Mouse (Mus musculus) natural killer cell, adult 2 months (primary cell): ENCODE results near the gene Ttc30b.
"Not testable (repeated sequence)": the region's sequence is repeated elsewhere in the genome, so short reads cannot be mapped to it uniquely, and the experiment has no call there.

Source experiments
- DNase-seq, 2 experiments: peaks; one replicate each; pipeline ENCODE4 v3.0.0; 2022; ENCODE audit warnings: low spot score in 2 of 2

Ttc30b gene

DNA sequence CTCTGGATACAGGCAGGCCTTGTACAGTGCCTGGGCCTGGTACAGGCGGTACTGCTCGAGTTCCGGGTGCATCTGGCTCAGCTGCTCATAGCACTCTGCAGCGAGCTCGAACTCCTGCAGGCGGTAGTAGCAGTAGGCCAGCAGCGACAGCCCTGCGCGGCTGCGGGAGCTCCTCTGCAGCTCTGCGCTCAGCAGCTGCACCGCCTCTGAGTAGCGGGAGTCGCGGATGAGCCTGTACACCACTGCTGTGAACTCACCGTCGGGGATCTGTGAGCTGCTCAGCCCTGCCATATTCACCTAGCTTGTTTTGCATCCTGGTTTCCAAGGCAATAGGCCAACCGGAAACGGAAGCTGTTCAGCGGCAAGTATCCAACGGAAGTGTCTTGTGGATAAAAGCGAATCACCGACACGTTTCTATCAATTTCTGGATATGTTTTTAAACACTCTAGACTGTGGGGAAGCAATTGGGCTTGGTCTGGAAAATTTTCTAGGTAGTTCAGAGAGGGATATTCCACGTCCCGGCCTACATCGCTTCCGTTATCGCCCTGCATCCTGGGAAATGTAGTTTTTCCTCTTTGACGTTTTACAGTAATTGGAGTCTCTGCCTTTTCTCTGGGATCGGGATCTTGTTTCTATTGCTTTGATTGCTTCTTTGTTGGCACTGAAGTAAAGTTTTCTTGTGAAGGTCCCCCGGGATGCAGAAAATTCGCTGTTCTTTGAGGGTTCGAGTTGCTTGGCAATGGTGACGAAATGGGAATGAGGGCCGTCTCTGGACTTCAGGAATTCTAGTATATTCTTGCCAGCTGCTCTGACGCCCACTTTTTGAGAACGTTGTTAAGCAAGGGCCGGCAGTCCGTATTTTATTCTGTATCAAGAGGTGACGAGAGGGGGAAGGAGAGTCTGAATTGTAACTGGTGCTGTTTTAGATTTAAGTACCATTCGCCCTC, at the start of gene Ttc30b:
Gene Ttc30b, minus strand, starts transcription at position 469 of the 947 bp plus-strand sequence.
- peak; percentile 72 for DNase-seq

DNA sequence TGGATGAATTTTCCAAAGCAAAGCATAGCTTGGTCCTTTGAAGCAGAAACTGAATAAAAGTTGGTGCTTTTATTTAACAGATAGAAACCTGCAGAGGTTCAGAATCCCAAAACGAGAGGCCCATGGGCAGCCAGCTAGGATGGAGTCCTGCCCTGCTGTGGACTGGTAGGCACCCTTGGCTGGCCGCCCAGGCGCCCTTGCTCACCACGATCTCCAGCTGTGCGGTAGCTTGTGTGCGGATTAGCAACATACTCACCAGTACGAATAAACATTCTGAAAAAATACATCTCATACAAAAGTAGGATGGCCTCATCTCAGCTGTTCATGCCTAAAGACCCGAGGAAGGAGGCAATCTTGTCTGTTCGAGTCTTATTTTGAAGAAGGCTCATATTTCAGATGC, 49.4 kb upstream of the Ttc30b start:
- no peak for DNase-seq

DNA sequence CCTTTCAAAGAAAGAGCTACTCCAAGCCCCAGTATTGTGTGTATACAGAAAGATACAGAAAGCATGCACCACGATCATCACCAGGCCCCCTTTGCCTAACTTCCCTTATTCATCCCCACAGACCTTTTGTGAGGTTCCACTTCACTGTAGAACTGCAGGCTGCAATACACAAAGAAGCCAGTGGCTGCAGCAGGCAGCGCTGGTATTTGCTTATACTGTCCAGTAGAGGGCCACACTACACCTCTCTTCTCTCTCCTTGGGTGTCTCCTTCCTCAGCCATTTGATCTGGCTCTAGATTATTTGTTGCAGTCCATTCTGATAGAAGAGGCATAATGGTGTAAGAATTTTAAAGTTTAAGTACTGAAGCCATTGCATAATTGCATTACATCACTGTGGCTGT, 46.7 kb upstream of the Ttc30b start:
- DNase-seq, result peak; percentile 42 to 58

DNA sequence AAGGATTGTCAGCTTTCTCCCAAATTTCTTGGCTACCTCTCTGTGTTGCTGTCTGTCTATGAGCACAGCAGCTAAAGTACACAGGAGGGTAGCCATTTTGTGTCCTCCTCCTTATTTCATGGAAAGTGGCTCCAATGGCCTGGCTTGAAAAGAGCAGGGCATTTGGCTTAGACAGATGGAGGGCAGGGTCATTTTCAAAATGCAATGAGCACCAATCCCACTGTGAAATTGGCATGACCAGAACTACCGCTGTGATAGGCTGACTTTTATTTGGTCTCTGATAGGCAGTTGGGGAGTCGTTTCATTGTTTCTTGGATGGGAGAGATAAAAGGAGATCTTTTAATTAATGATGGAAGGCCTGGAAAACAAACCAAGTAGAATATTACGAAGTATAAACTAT, 45.5 kb upstream of the Ttc30b start:
- DNase-seq, result no peak

DNA sequence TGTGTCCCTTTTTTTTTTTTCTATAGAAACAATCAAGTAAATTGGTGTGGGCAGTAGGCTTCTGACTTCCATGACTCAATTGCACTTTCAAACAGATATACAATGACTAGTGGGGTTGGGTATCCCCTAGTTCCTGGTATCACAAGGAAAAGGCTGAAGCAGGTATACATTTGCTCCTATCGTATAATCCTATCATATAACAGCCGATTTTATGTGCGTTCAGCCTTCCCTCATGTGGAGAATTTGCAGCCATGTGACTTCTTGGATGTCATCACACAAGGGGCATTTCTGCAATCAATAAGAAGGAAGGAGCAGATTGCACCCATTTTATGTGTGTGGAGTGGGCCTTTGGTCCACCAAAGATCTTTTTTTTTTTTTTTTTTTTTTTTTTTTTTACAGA, 44.7 kb upstream of the Ttc30b start:
- no peak for DNase-seq

DNA sequence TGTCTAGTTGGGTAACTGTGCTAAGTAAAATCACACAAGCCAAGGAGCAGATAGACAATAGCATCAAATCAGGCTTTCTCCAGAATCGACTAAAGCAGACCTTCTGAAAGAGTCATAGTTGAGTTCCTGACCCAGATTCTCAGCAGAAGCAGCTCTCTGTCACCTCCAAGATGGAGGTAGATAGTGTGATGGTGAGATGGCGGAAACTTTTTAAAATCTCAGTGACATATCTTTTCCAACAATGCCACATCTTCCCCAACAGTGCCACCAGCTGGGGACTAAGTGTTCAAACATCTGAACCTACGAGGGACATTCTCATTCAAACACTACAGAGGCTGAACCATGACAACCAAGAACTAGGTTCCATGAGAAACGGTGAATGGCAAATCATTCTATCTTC, 44.2 kb upstream of the Ttc30b start:
- no peak for DNase-seq

DNA sequence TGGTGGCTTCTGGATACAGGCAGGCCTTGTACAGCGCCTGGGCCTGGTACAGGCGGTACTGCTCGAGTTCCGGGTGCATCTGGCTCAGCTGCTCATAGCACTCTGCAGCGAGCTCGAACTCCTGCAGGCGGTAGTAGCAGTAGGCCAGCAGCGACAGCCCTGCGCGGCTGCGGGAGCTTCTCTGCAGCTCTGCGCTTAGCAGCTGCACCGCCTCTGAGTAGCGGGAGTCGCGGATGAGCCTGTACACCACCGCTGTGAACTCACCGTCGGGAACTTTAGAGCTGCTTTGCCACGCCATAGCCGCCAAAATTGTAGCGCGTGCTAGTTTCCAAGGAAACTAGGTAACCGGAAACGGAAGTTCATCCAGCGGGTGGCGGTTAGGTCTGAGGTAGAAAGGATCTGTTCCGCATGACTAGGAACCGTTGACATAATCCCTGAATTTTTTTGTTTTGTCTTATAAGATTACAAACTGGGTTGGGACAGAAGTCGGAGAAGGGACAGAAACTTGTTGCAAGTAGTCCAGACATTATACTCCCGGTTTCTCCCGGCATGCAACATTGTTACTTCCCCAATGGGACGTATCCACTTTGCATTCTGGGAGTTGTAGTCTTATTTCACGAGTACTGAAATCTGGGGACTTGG, 43.2 kb upstream of the Ttc30b start, which contains the start of gene Ttc30a1:
Gene Ttc30a1, minus strand, starts transcription at position 528 of the 642 bp plus-strand sequence.
- DNase-seq, result peak; percentile 62

DNA sequence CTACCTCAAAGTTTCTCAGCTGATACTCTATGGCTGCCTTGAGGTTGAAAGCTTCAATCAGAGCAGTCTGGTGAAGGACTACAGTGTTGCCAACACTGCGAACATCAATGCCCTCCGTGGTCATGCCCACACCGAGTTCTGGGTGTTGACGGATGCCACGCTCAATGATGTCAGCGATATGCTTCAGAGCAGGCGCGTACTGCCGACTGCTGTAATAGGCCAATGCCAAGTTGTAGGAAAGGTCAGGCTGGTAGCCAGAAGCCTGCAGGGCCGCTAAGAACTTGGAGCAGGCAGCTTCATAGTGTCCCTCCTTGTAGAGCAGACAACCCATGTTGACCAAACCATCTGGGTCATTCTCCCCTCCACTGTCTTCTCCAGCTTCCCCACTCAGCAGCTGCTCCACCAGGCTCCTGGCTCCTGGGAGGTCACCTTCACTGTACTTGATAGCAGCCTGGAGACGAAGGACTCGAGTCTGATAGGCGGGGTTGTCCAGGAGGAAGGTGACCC, 42.6 kb upstream of the Ttc30b start:
- DNase-seq, result not testable (repeated sequence)

DNA sequence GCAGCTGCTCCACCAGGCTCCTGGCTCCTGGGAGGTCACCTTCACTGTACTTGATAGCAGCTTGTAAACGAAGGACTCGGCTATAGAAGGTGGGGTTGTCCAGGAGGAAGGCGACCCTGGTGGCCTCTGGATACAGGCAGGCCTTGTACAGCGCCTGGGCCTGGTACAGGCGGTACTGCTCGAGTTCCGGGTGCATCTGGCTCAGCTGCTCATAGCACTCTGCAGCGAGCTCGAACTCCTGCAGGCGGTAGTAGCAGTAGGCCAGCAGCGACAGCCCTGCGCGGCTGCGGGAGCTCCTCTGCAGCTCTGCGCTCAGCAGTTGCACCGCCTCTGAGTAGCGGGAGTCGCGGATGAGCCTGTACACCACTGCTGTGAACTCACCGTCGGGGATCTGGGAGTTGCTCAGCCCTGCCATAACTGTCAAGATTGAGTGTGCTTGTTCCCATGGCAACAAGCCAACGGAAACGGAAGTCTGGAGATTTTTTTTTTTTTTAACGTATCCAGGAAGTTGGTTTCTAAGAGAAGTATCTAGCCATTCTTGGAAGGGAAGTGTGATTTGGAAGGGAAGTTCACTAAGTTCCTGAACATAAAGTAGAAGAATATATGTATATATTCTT, 39.5 kb upstream of the Ttc30b start, which contains the start of gene Ttc30a2:
Gene Ttc30a2, minus strand, starts transcription at position 419 of the 617 bp plus-strand sequence.
- DNase-seq, result peak; percentile 28 to 29

DNA sequence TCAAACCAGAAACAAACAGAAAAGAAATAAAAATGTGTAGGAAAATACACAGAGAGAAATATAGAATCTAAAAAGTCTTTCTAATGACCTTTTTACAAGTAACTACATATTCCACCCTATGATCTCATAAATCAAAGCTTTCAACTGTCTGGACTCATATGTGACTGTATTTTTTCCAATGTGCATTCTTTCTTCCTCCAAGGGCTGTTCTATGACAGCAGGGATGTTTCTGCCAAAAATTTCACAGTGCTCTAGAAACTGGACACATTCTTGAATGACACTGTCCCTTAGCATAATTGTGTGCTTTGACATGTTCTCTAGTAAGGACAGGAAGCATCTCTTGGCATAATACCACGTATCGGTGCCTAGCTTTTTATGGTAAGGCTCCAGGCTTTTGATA, 37.7 kb upstream of the Ttc30b start:
- not testable (repeated sequence) for DNase-seq

DNA sequence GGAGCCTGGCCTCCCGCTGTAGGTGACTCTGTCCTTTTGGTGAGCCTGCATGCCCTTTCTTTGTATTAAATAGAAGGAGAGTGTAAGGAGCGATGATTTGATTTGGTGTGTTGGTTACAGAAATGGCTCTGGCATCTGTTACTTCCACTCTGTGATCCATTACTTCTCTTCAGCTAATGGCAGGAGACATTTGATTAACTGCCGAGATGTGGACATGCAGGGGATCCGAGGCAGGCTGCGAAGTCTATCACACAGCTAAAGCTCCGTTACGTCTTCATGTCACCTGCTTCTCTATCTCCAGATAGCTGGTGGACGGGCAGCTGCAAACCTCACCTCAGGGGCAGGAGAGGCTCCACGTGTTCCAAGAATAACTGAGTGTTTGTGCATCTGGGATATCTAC, 35.7 kb upstream of the Ttc30b start:
- DNase-seq, result no peak

DNA sequence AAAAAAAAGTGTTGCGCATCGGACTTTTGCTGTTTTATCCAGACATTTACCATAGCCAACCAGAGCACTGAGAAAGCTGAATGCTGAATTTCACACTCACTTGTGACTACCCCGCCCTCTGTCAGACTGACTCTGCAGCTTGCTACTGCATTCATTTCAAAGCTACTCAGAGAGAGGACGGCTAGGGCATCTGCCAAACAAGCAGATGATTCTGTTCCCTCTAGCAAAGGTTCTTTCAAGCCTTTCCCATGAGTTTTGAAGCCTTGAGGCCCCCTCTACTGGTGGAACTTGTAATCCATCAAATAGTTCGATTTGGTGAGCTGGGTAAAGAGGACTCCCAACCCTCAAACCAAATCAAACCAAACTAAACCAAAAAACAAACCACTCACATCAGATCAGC, 26.6 kb upstream of the Ttc30b start:
- peak; percentile 28 to 42 for DNase-seq

DNA sequence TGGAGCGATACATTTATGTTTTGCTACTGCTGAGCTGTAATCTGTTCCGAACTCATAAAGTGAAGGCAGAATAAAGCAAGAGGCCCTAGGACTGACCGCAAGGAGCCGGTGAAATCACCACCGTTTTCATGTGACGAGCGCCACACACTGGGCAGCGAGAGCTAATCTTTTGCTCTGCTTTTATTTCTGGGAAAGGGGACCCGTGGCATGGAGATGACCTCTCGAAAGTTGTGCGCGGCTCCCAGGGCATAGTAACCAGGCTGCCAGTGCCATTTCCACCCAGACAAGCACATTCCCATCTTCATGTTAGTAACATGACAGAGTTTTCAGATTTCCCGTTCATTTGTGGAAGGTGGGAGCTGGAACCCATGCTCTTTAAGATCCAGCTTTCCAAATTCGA, 26.1 kb upstream of the Ttc30b start:
- DNase-seq, result peak; percentile 20 to 22

DNA sequence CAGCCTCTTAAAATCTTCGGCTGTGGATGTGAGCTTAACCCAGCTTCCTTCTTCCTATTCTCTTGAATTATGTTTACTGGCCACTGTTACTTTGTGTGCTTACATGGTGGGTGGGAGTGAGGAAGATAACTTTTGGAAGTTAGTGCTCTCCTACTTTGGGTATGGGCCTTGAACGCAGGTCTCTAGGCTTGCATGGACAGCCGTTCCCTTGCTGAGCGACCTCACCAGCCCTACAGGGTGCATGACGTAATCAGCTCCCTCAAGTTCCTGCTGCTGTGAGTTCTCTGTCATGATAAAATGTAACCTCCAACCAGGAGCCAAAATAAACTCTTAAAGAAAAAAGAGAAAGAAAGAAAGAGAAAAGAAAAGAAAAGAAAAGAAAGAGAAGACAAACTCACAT, 25.7 kb upstream of the Ttc30b start:
- no peak for DNase-seq

DNA sequence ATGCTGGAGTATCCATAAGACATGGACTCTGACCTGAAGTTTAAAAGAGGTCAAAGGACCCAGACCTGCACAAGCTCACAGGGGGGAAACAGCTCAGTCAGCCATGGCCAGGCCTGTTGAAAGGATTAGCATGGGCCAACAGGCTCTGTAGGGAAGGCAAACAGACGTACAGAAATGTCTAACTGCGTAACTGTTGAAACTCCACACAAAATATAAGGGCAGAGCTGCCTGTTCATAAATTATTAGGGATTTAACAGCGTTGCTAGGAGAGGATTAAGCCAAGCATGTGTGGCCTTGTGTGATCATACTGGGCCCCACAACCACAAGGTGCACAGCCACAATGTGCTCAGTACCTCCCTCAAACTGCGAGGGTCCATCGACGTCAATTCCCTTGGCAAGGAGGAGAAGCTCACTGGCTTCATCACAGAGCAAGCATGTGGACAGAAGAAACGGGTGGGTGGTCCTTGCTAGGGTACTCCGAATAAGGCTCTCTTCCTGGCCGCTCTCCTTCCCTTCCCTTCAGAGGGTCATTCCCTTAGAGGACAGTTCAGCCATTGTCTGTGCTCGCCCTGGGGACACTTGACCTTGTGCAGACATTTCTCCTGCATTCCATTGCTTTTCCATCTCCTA, 24.9 kb upstream of the Ttc30b start:
- no peak for DNase-seq

DNA sequence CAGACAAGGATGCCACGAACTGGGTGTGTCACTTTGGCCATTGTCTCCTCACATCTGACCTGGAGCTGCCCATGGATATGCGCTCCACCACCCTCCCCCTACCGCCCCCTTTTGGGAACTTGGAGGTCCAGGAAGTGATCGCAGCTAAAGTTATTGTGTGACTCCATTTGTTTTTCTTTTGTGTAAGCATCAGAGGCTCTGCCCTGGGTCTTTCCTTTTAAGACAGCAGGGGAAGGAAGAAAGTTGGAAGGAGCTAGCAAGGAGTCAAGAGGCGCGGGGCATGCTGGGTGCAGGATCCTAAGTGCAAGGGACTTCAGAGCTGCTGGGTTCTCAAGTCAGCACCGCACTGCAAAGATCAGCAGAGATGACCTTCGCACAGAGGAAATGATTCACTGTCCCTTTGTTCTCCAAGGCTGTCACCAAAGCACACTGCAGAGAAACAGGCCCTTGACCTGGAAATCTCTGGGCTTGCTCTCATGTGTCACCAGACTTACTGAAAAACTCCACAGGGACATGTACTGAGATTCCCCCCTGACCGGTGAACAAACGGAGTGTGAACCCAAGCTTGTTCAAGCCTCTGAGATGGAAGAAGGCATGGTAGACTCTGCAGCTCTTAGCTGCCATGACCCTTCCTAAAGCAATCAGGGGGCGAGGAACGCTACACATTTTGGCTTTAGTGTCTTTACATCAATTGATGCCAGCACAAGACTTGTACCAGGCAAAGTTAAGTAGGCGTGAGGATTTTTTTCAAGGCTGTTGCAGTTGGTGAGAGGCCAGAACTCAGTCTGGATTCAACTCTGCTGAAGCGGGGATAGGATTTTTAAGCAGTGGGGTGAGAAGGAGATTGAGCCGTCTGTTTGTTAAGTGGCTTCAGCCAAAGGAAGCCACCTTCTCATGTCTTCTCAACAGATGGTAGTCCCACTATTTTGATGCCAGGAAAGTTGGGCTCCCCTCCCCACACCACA, 22.3 kb upstream of the Ttc30b start:
- no peak for DNase-seq

DNA sequence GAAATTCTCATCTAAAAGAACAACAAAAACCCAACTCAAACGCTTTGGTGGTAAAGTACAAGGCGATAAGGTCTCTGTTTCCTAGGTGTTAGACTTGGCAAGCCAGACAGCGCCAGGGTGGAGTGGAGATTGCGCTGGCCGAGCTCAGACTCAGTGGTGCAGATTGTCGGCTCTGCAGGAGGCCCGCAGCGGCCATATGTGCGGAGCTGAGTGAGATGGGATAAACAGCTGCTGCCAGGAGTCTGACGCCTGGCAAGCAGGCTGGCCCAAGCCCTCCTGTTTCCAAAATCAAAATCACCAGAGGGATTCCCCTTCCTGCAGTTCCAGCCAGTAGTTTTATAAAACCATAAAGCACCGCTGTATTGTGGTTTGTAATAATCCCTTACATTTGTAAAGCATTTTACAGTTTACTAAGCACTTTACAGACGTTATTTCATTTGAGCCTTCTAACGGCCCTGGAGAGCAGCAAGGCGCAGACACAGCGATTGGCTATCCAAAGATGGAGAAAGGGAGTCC, 21.5 kb upstream of the Ttc30b start:
- no peak for DNase-seq

DNA sequence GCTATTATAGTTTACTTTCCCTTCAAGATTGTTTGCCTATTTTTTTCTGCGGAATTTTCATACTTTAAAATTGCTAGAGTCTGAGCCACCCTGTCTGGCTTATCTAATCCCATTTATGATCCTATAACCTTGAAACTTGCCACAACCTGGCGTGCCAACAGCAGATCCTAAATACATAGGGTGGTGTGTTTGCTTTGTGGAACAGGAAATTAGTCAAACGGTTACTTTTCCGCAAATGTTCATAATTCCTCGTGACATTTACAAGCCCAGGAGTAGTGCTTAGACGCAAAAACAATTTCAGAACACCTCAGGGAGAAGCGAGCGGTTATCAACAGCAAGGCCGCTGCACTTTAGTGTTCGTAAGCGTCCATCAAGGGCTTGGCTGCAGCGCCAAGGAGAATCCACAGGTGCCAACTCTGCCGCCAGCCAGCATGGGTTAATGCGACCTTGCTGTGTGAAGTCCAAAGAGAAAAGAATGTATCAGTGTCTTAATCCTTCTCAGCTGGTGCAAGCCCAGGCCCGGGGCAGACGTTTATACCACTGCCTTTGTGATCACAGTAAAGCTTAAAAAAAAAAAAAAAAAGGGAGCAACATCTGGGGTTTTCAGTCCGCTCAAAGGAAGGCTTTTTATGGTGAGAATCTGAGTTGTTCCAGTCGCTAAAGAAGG, 20.9 kb upstream of the Ttc30b start:
- DNase-seq, result no peak

DNA sequence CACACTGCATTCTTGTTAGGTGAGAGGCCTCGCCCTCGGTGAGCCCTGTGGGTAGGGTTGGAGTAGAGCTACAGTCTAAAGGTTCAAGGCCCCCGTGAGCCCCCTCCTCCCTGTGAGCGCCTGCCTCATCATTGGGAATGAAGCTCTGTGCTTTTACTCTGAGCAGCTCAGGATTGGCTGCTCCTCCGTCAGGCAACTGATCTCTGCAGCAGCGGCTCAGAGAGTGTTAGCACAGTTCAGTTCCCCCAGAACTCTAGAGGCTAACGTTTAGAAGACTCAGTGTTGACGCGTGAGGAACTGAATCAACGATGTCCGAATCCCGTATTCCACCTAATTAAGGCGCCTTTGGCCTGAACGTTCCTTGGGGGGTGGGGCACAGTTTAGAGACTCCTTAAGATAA, 17.3 kb upstream of the Ttc30b start:
- no peak for DNase-seq

DNA sequence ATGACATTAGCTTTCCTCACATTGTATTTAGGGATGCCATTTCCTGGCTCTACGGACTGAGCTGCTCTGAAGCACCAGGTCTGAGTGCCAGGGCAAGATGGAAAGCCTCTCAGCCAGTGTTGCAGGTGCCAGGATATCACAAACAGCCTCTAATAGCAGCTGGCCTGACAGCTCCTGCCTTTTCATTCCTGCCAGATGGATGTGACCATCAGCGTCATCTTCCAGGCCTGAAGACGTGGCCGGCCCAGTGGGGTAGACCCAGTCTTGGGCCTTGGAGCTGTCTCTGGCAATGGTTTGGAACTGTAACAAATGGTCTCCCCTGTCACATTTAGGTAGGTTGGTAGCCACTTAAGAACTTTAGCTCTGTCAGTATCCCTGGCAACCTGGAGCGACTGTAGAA, 14.9 kb upstream of the Ttc30b start:
- DNase-seq, result no peak
